Comparison of ENCODE assay signal across 9 mouse cellular contexts in the genomic region with DNA sequence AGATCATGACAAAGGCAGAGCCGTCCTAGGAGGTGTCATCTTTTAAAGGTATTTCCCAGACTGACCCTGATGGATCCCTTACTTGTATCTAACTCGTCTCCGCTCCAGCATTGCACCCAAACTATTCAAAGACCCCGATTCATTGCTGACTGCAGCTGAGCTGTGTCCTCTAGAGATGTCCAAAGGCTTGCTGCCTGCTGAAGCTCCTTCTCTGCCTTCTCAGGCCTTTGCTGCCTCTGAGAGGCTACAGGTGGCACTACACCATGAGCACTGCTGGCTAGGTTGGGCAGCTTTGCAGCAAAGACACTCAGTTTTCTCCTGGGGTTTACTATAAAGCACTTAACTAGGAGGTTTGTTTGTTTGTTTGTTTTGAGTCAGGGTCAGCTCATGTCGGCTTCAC. TPM values are rescaled to one million over a fixed set of nuclear protein-coding genes. Genes with fewer than 3 reads are reported as not detected.
DNase-seq lines count a peak whose midpoint lies in the region; ATAC-seq and TF ChIP-seq lines count a peak whose summit lies in the region.
"Had no signal": no experiment of that assay in that cellular context is flagged by ENCODE, and none has a peak within 500 bp of the region (broad histone marks: within the 10 kb centered on the region; RNA-seq: fewer than 3 reads in every experiment).

No protein-coding gene starts in this region.

- peak; percentile 34 to 55 (median 51) for TF ChIP-seq CTCF in MEL (IDR thresholded peaks at IDR 0.05 in 2 of 3, conservative IDR thresholded peaks at IDR 0.05 in 1 of 3; ENCODE audit: control insufficient read depth in 1 of 3, insufficient read depth in 1 of 3, low read depth in 2 of 3, low read length in 3 of 3, poor library complexity in 1 of 3, severe bottlenecking in 1 of 3)

- 55% methylated on average over 5 of the region's 5 CpGs for WGBS in embryonic facial prominence, embryonic 11.5 days
- 51% methylated on average over 5 of the region's 5 CpGs for WGBS in hindbrain, embryonic 14.5 days
- WGBS in stomach, embryonic 15.5 days: 41% methylated on average over 5 of the region's 5 CpGs

- DNase-seq in MEL (ENCODE audit: low read depth, low spot score): peak; percentile 29
- DNase-seq in adrenal gland, adult 8-10 months: peak; percentile 33
- DNase-seq in embryonic facial prominence, embryonic 11.5 days (ENCODE audit: low spot score): peak; percentile 68
- DNase-seq in hindbrain, embryonic 14.5 days (ENCODE audit: low spot score): peak; percentile 69
- DNase-seq in layer of hippocampus, postnatal 25 days (ENCODE audit: extremely low spot score in 1 of 2, low spot score in 1 of 2): peak; percentile 27 to 55
- peak; percentile 61 to 74 for DNase-seq in lung, postnatal 4 days
- no peak for DNase-seq in T-cell, adult 2 months (ENCODE audit: low spot score)

- H3K4me2 ChIP-seq in embryonic facial prominence, embryonic 11.5 days (ENCODE audit: low read depth, low read length): no peak overlapping the region
- no peak overlapping the region for H3K4me2 ChIP-seq in hindbrain, embryonic 14.5 days (replicated peaks)
- no peak overlapping the region for H3K4me2 ChIP-seq in stomach, embryonic 15.5 days
- H3K4me2 ChIP-seq: heart, embryonic 15.5 days had no signal

- H3K4me3 ChIP-seq in MEL (ENCODE audit: control insufficient read depth in 1 of 2, insufficient read depth in 1 of 2, low read depth in 2 of 2, low read length in 2 of 2): no peak overlapping the region
- no peak overlapping the region for H3K4me3 ChIP-seq in embryonic facial prominence, embryonic 11.5 days (ENCODE audit: low read depth, low read length)
- no peak overlapping the region for H3K4me3 ChIP-seq in hindbrain, embryonic 14.5 days (replicated peaks; ENCODE audit: low read length)
- no peak overlapping the region for H3K4me3 ChIP-seq in stomach, embryonic 15.5 days (replicated peaks)
- H3K4me3 ChIP-seq: heart, embryonic 15.5 days had no signal

- no peak for ATAC-seq in embryonic facial prominence, embryonic 11.5 days (replicated peaks; ENCODE audit: insufficient number of reproducible peaks, low FRiP score, low TSS enrichment, low read depth)
- peak; percentile 64; the same call in 1 of the 2 replicates for ATAC-seq in hindbrain, embryonic 14.5 days (ENCODE audit: low FRiP score)
- ATAC-seq in stomach, embryonic 15.5 days (ENCODE audit: insufficient read depth, low FRiP score, low read depth): peak; percentile 63; the same call in 1 of the 2 replicates

- TF ChIP-seq EP300 in MEL (IDR thresholded peaks at IDR 0.05; ENCODE audit: low read depth in 1 of 2, low read length in 2 of 2): no peak

- H3K9me3 ChIP-seq in MEL (replicated peaks; ENCODE audit: insufficient read depth, low read length): no peaks in the 10 kb centered on the region
- H3K9me3 ChIP-seq in embryonic facial prominence, embryonic 11.5 days (replicated peaks; ENCODE audit: control insufficient read depth, low read length): no peaks in the 10 kb centered on the region
- H3K9me3 ChIP-seq in hindbrain, embryonic 14.5 days (ENCODE audit: control insufficient read depth, low read length): no peaks in the 10 kb centered on the region
- no peaks in the 10 kb centered on the region for H3K9me3 ChIP-seq in stomach, embryonic 15.5 days
- H3K9me3 ChIP-seq: heart, embryonic 15.5 days had no signal

- H3K9ac ChIP-seq in MEL (ENCODE audit: control insufficient read depth, low read depth, low read length, poor library complexity, severe bottlenecking): no peak overlapping the region
- H3K9ac ChIP-seq in embryonic facial prominence, embryonic 11.5 days (replicated peaks; ENCODE audit: low read length): no peak overlapping the region
- H3K9ac ChIP-seq in hindbrain, embryonic 14.5 days: no peak overlapping the region
- H3K9ac ChIP-seq in stomach, embryonic 15.5 days: no peak overlapping the region
- H3K9ac ChIP-seq: heart, embryonic 15.5 days had no signal

- TF ChIP-seq RAD21 in MEL (IDR thresholded peaks at IDR 0.05; ENCODE audit: low read depth, low read length): peak; percentile 64

- no peaks in the 10 kb centered on the region for H3K27me3 ChIP-seq in MEL (ENCODE audit: control insufficient read depth in 1 of 2, insufficient read depth in 2 of 2, low read length in 2 of 2)
- peaks cover 3% of the 10 kb centered on the region; the same call in 1 of the 2 replicates for H3K27me3 ChIP-seq in embryonic facial prominence, embryonic 11.5 days (ENCODE audit: control insufficient read depth, insufficient read depth, low read length)
- no peaks in the 10 kb centered on the region for H3K27me3 ChIP-seq in hindbrain, embryonic 14.5 days (ENCODE audit: control insufficient read depth, insufficient read depth, low read length)
- 0 out of 2 replicates have a peak, but pooled peaks cover 6% of the 10 kb centered on the region for H3K27me3 ChIP-seq in stomach, embryonic 15.5 days (replicated peaks)
- H3K27me3 ChIP-seq: heart, embryonic 15.5 days had no signal

- no peaks in the 10 kb centered on the region for H3K36me3 ChIP-seq in MEL (ENCODE audit: control insufficient read depth in 1 of 2, insufficient read depth in 2 of 2, low read length in 2 of 2)
- no peaks in the 10 kb centered on the region for H3K36me3 ChIP-seq in embryonic facial prominence, embryonic 11.5 days (replicated peaks; ENCODE audit: control insufficient read depth, insufficient read depth, low read depth, low read length)
- H3K36me3 ChIP-seq in hindbrain, embryonic 14.5 days (replicated peaks; ENCODE audit: control insufficient read depth, insufficient read depth): no peaks in the 10 kb centered on the region
- no peaks in the 10 kb centered on the region for H3K36me3 ChIP-seq in stomach, embryonic 15.5 days
- H3K36me3 ChIP-seq: heart, embryonic 15.5 days had no signal

- TF ChIP-seq POLR2A in MEL (IDR thresholded peaks at IDR 0.05; ENCODE audit: control insufficient read depth in 1 of 2, insufficient read depth in 1 of 2, low read depth in 1 of 2, low read length in 2 of 2, poor library complexity in 1 of 2): no peak

- H3K79me2 ChIP-seq in MEL (ENCODE audit: control insufficient read depth, insufficient read depth, low read length, poor library complexity): no peaks in the 10 kb centered on the region

- no peak overlapping the region for H3K27ac ChIP-seq in MEL (ENCODE audit: control insufficient read depth, low read depth, low read length)
- H3K27ac ChIP-seq in embryonic facial prominence, embryonic 11.5 days (replicated peaks; ENCODE audit: low read depth, low read length): no peak overlapping the region
- H3K27ac ChIP-seq in hindbrain, embryonic 14.5 days: no peak overlapping the region
- no peak overlapping the region for H3K27ac ChIP-seq in stomach, embryonic 15.5 days
- H3K27ac ChIP-seq: heart, embryonic 15.5 days had no signal

- no peaks in the 10 kb centered on the region for H3K4me1 ChIP-seq in MEL (ENCODE audit: control insufficient read depth in 1 of 2, insufficient read depth in 2 of 2, low read length in 2 of 2)
- H3K4me1 ChIP-seq in embryonic facial prominence, embryonic 11.5 days (ENCODE audit: control insufficient read depth, insufficient read depth, low read length): peaks cover 2% of the 10 kb centered on the region
- 0 out of 2 replicates have a peak, but pooled peaks cover 4% of the 10 kb centered on the region for H3K4me1 ChIP-seq in hindbrain, embryonic 14.5 days (replicated peaks; ENCODE audit: control insufficient read depth, insufficient read depth, low read length)
- H3K4me1 ChIP-seq in stomach, embryonic 15.5 days: 0 out of 2 replicates have a peak, but pooled peaks cover 6% of the 10 kb centered on the region

TF ChIP-seq in MEL, 35 proteins besides CTCF, POLR2A, EP300 and RAD21 (continues in another document):
- TF ChIP-seq MXI1 (IDR thresholded peaks at IDR 0.05; ENCODE audit: low read depth, low read length) (no peak), JUND (IDR thresholded peaks at IDR 0.05; ENCODE audit: low read depth, low read length) (no peak), MYB (IDR thresholded peaks at IDR 0.05; ENCODE audit: low read depth, low read length) (no peak), POLR2AphosphoS5 (IDR thresholded peaks at IDR 0.05; ENCODE audit: borderline replicate concordance, low read depth, low read length) (no peak), ZC3H11A (IDR thresholded peaks at IDR 0.05; ENCODE audit: low read depth, low read length) (0 out of 2 replicates have a peak, but pooled peaks have one; percentile 11), ZMIZ1 (IDR thresholded peaks at IDR 0.05; ENCODE audit: low read depth, low read length) (no peak)

RNA-seq across cellular contexts. Expression of a gene that starts 2.6 kb away (rescaled TPM):
- total RNA-seq in MEL (2012; rRNA removed): not detected in 2 replicates
- polyA plus RNA-seq in MEL (2012; ENCODE audit: insufficient read depth in 1 of 2, insufficient read length in 2 of 2, low read depth in 1 of 2, low replicate concordance in 2 of 2, missing spikeins in 1 of 2): not detected
- 1 to 10 TPM; 6.2 to 9.8 (median 8.7) TPM for total RNA-seq in adrenal gland, adult 8-10 months (2022)
- polyA plus RNA-seq in embryonic facial prominence, embryonic 11.5 days (2014; fragmentation: Nextera tagmentation; extraction: Ambion mirVana): 4.6 and 5.2 TPM in 2 replicates
- polyA plus RNA-seq in hindbrain, embryonic 14.5 days (2014; fragmentation: Nextera tagmentation; extraction: Ambion mirVana): 15.3 and 20.7 TPM in 2 replicates
- 10 to 100 TPM; 17.4 to 20.6 TPM for total RNA-seq in layer of hippocampus, postnatal 25 days (2021)
- polyA plus RNA-seq in stomach, embryonic 15.5 days (2015; fragmentation: Nextera tagmentation; extraction: Ambion mirVana): 3.1 and 3.9 TPM in 2 replicates

RNA-seq across cellular contexts. Expression of a gene that starts 26.0 kb away (rescaled TPM):
- 10.0 and 12.6 TPM in 2 replicates for total RNA-seq in MEL (2012; rRNA removed)
- 1 to 10 TPM in 1 of 2 experiments, not detected in 1; 9.6 TPM for polyA plus RNA-seq in MEL (2012; ENCODE audit: insufficient read depth in 1 of 2, insufficient read length in 2 of 2, low read depth in 1 of 2, low replicate concordance in 2 of 2, missing spikeins in 1 of 2)
- 10 to 100 TPM in 3 of 4 experiments, 1 to 10 TPM in 1; 9.7 to 12.6 (median 11.7) TPM for total RNA-seq in adrenal gland, adult 8-10 months (2022)
- 12.3 and 13.5 TPM in 2 replicates for polyA plus RNA-seq in embryonic facial prominence, embryonic 11.5 days (2014; fragmentation: Nextera tagmentation; extraction: Ambion mirVana)
- 18.2 and 21.2 TPM in 2 replicates for polyA plus RNA-seq in hindbrain, embryonic 14.5 days (2014; fragmentation: Nextera tagmentation; extraction: Ambion mirVana)
- total RNA-seq in layer of hippocampus, postnatal 25 days (2021): 1 to 10 TPM; 7.8 to 8.2 TPM
- polyA plus RNA-seq in stomach, embryonic 15.5 days (2015; fragmentation: Nextera tagmentation; extraction: Ambion mirVana): 12.8 and 12.9 TPM in 2 replicates

RNA-seq across cellular contexts. Expression of a gene that starts 27.3 kb away (rescaled TPM):
- 2.5 and 2.7 TPM in 2 replicates for total RNA-seq in MEL (2012; rRNA removed)
- polyA plus RNA-seq in MEL (2012; ENCODE audit: insufficient read depth in 1 of 2, insufficient read length in 2 of 2, low read depth in 1 of 2, low replicate concordance in 2 of 2, missing spikeins in 1 of 2): 1 to 10 TPM in 1 of 2 experiments, not detected in 1; 3.9 TPM
- total RNA-seq in adrenal gland, adult 8-10 months (2022): 10 to 100 TPM in 1 of 4 experiments, 1 to 10 TPM in 3; 4.1 to 10.7 (median 7.1) TPM
- polyA plus RNA-seq in embryonic facial prominence, embryonic 11.5 days (2014; fragmentation: Nextera tagmentation; extraction: Ambion mirVana): 32.2 and 38.2 TPM in 2 replicates
- 20.1 and 21.9 TPM in 2 replicates for polyA plus RNA-seq in hindbrain, embryonic 14.5 days (2014; fragmentation: Nextera tagmentation; extraction: Ambion mirVana)
- total RNA-seq in layer of hippocampus, postnatal 25 days (2021): 10 to 100 TPM in 1 of 2 experiments, 1 to 10 TPM in 1; 8.4 to 10.1 TPM
- polyA plus RNA-seq in stomach, embryonic 15.5 days (2015; fragmentation: Nextera tagmentation; extraction: Ambion mirVana): 21.4 and 21.8 TPM in 2 replicates
